13 mouse cellular contexts compared by ENCODE assay signal in the genomic region with DNA sequence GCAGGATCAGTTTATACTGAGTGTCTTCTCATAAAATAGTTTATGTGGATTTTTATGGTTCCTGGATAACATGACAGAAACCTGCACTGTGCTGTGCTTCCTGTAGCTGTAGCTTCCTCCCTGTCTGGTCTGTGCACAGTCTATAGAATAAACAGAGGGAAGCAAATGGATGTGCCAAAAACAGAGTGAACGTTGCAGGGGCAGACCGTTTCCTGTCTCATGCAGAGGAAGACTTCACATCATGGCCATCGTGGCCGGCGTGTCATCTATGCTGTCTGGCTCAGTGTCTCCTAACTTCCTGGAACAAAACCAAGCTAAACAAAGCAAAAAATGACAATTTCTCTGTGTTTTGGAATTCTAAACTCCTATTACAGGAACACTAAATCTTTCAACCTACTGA.
DNase-seq lines count a peak whose midpoint lies in the region; TF ChIP-seq lines count a peak whose summit lies in the region.
"Had no signal": no experiment of that assay in that cellular context is flagged by ENCODE, and none has a peak within 500 bp of the region (broad histone marks: within the 10 kb centered on the region; RNA-seq: fewer than 3 reads in every experiment).

No protein-coding gene starts in this region.

- no peak for DNase-seq in layer of hippocampus, adult 2 months (ENCODE audit: low spot score in 2 of 2)
- no peak for DNase-seq in layer of hippocampus, postnatal 10 days (ENCODE audit: low spot score in 2 of 2)
- peak; percentile 15 for DNase-seq in thymus, postnatal 25 days
- DNase-seq in thymus, postnatal 10 days (ENCODE audit: low spot score in 2 of 2): no peak
- peak; percentile 54 for DNase-seq in kidney, postnatal 14 days
- no peak for DNase-seq in ovary, adult 18-20 months (ENCODE audit: low spot score)
- no peak for DNase-seq in neural tube, embryonic 10.5 days (ENCODE audit: extremely low spot score, low spot score)
- DNase-seq: cerebellum, adult 9-11 months; heart, adult 11 months; layer of hippocampus, postnatal 36 days had no signal

- TF ChIP-seq CTCF in layer of hippocampus, adult 2 months (conservative IDR thresholded peaks at IDR 0.05): no peak

- H3K27ac ChIP-seq in layer of hippocampus, adult 2 months: 0 out of 2 replicates have a peak overlapping the region, but pooled peaks have one; percentile 28
- H3K27ac ChIP-seq: embryonic facial prominence, embryonic 13.5 days; liver, embryonic 14.5 days; midbrain, embryonic 15.5 days had no signal

- no peak overlapping the region for H3K4me3 ChIP-seq in layer of hippocampus, adult 2 months
- H3K4me3 ChIP-seq: embryonic facial prominence, embryonic 13.5 days; midbrain, embryonic 15.5 days had no signal

Comparison
In these comparisons a context has a peak if more than half of its experiments do, and no peak if none do; other contexts are left out.
1. DNase-seq: peak in thymus, postnatal 25 days (single experiment) and kidney, postnatal 14 days (single experiment); none in layer of hippocampus, adult 2 months (0 of 2), layer of hippocampus, postnatal 10 days (0 of 2), thymus, postnatal 10 days (0 of 2), ovary, adult 18-20 months (single experiment) and neural tube, embryonic 10.5 days (single experiment).